8 mouse cellular contexts compared by ENCODE assay signal in the genomic region with DNA sequence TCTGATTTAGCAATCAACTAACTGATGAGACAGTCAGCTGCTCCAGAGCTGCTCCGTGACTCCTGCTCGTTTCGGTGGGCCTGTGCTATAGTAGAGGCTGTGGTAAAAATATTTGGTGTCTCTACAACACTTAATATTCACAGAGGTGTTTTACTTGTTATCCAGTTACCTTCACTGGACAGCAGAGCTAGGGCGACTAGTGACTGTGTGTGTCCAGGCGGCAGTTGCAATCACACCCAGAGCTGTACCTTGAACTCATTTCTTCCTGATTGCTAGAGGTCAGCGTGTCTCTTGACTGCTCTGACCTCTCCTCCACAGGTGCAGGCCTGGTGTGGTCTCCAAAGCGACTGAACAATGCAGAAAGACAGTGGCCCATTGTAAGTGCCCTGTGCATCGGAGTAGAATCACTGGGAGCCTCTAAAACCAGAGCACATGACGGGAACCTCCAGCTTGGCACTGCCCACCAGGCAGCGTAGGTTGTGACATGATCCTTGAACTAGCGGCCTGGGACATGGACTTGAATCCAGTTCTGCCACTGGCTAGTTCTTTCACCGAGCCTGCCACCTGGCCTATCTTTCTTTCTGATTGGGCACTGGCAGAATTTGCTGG. TPM values are rescaled to one million over a fixed set of nuclear protein-coding genes. Genes with fewer than 3 reads are reported as not detected.
A peak's percentile ranks its signal among the peaks of the same experiment; 100 is the strongest.
DNase-seq lines count a peak whose midpoint lies in the region; ATAC-seq and TF ChIP-seq lines count a peak whose summit lies in the region.

No protein-coding gene starts in this region.

- H3K27me3 ChIP-seq in G1E (ENCODE audit: insufficient read depth, low read length): no peaks in the 10 kb centered on the region
- H3K27me3 ChIP-seq in forebrain, embryonic 14.5 days (replicated peaks; ENCODE audit: control insufficient read depth, insufficient read depth, low read length): no peaks in the 10 kb centered on the region

- H3K36me3 ChIP-seq in G1E (replicated peaks): peaks cover 84% of the 10 kb centered on the region
- H3K36me3 ChIP-seq in forebrain, embryonic 14.5 days (ENCODE audit: control insufficient read depth, insufficient read depth, low read length): peaks cover 41% of the 10 kb centered on the region

- no peak for ATAC-seq in G1E (ENCODE audit: extremely low read depth, insufficient number of reproducible peaks, low FRiP score, poor library complexity, severe bottlenecking)
- no peak for ATAC-seq in forebrain, embryonic 14.5 days
- no peak for ATAC-seq in cerebellum, adult (ENCODE audit: insufficient number of reproducible peaks, low FRiP score, low TSS enrichment)

- H3K4me3 ChIP-seq in G1E (ENCODE audit: low read depth, low read length): peak overlapping the region; percentile 75
- H3K4me3 ChIP-seq in forebrain, embryonic 14.5 days (ENCODE audit: low read depth, low read length): peak overlapping the region; percentile 59

- no peaks in the 10 kb centered on the region for H3K9me3 ChIP-seq in G1E (replicated peaks)
- no peaks in the 10 kb centered on the region for H3K9me3 ChIP-seq in forebrain, embryonic 14.5 days (replicated peaks; ENCODE audit: control insufficient read depth, low read length)

- no peak for TF ChIP-seq CTCF in G1E (IDR thresholded peaks at IDR 0.05; ENCODE audit: low read depth, low read length)

- peak overlapping the region; percentile 70 for H3K9ac ChIP-seq in forebrain, embryonic 14.5 days (ENCODE audit: low read length)

- DNase-seq in embryo, embryonic 10 days (ENCODE audit: low spot score): peak; percentile 13
- DNase-seq in embryo, embryonic 11 days: no peak
- no peak for DNase-seq in G1E (ENCODE audit: low spot score)
- DNase-seq in forebrain, embryonic 14.5 days (ENCODE audit: low spot score): no peak
- peak; percentile 13 to 46 for DNase-seq in kidney, postnatal 25 days
- DNase-seq in neural tube, embryonic 10.5 days (ENCODE audit: extremely low spot score, low spot score): peak; percentile 18
- DNase-seq in gastrocnemius, adult 8-10 months (ENCODE audit: low spot score in 2 of 2): no peak

- no peak overlapping the region for H3K27ac ChIP-seq in forebrain, embryonic 14.5 days (ENCODE audit: low read depth, low read length)

- H3K4me1 ChIP-seq in G1E (ENCODE audit: insufficient read depth, low read depth, low read length): peaks cover 66% of the 10 kb centered on the region
- H3K4me1 ChIP-seq in forebrain, embryonic 14.5 days (ENCODE audit: control insufficient read depth, insufficient read depth, low read length): peaks cover 10% of the 10 kb centered on the region; the same call in 1 of the 2 replicates

- 40% methylated on average over 12 of the region's 12 CpGs for WGBS in forebrain, embryonic 14.5 days

- H3K4me2 ChIP-seq in forebrain, embryonic 14.5 days (ENCODE audit: low read length): peak overlapping the region; percentile 75

RNA-seq across cellular contexts. Expression of a gene that starts 0.8 kb away (rescaled TPM):
- total RNA-seq in G1E (2014; fragmentation: Nextera tagmentation) (37.2 and 46.6 TPM in 2 replicates), G1E (2017) (152 and 179 TPM in 2 replicates)
- 103 and 113 TPM in 2 replicates for polyA plus RNA-seq in G1E (2012)
- 132 and 161 TPM in 2 replicates for polyA plus RNA-seq in forebrain, embryonic 14.5 days (2014; fragmentation: Nextera tagmentation; extraction: Ambion mirVana)
- total RNA-seq in gastrocnemius, adult 8-10 months (2022): 10 to 100 TPM; 61.9 to 77.7 (median 67.6) TPM

RNA-seq across cellular contexts. Expression of a gene that starts 16.1 kb away (rescaled TPM):
- total RNA-seq in G1E (2014; fragmentation: Nextera tagmentation) (41.6 and 43.9 TPM in 2 replicates), G1E (2017) (100.0 and 101 TPM in 2 replicates)
- polyA plus RNA-seq in G1E (2012): 25.9 and 28.6 TPM in 2 replicates
- polyA plus RNA-seq in forebrain, embryonic 14.5 days (2014; fragmentation: Nextera tagmentation; extraction: Ambion mirVana): 84.8 and 86.7 TPM in 2 replicates
- total RNA-seq in gastrocnemius, adult 8-10 months (2022): 10 to 100 TPM; 24.0 to 26.8 (median 25.4) TPM

Comparison
In these comparisons a context has a peak if more than half of its experiments do, and no peak if none do; other contexts are left out.
1. DNase-seq: peak in embryo, embryonic 10 days (single experiment), kidney, postnatal 25 days (2 of 2) and neural tube, embryonic 10.5 days (single experiment); none in embryo, embryonic 11 days (single experiment), G1E (single experiment), forebrain, embryonic 14.5 days (single experiment) and gastrocnemius, adult 8-10 months (0 of 2).